Mouse (Mus musculus) lung, embryonic 14.5 days (tissue): ENCODE measurements around the gene Necab3. TPM values are rescaled to one million over a fixed set of nuclear protein-coding genes. Genes with fewer than 3 reads are reported as not detected.

Source experiments
- ATAC-seq: fragments of 200-750 bp; cut with Nextera tagmentation; 2 replicates; pipeline ENCODE4 v1.8.0; 2017; ENCODE audit warnings: mild to moderate bottlenecking, moderate TSS enrichment, moderate library complexity; ENCODE audit not compliant: insufficient read depth
- DNase-seq: peaks from one replicate; pipeline ENCODE4 v3.0.0-alpha.2; 2015
- H3K27ac ChIP-seq: fragments of 300-500 bp; sonication (generic); 2 replicates; pipeline ENCODE4 v1.5.1; 2014; ENCODE audit warnings: low read depth, mild to moderate bottlenecking, moderate library complexity
- H3K27me3 ChIP-seq: fragments of 300-500 bp; sonication (generic); 2 replicates; pipeline ENCODE4 v1.6.1; 2014; ENCODE audit warnings: low read length, control low read depth; ENCODE audit not compliant: insufficient read depth
- H3K36me3 ChIP-seq: fragments of 300-500 bp; sonication (generic); 2 replicates; pipeline ENCODE4 v1.6.1; 2014; ENCODE audit warnings: control low read depth; ENCODE audit not compliant: insufficient read depth
- H3K4me1 ChIP-seq: fragments of 300-500 bp; sonication (generic); 2 replicates; pipeline ENCODE4 v1.6.1; 2014; ENCODE audit warnings: antibody characterized with exemption, control low read depth; ENCODE audit not compliant: insufficient read depth
- H3K4me2 ChIP-seq: fragments of 300-500 bp; sonication (generic); 2 replicates; pipeline ENCODE4 v1.6.1; 2014; ENCODE audit warnings: mild to moderate bottlenecking
- H3K4me3 ChIP-seq: fragments of 300-500 bp; sonication (generic); 2 replicates; pipeline ENCODE4 v1.5.1; 2014; ENCODE audit warnings: low read depth, low read length
- H3K9ac ChIP-seq: fragments of 300-500 bp; sonication (generic); 2 replicates; pipeline ENCODE4 v1.6.1; 2014
- H3K9me3 ChIP-seq: fragments of 300-500 bp; sonication (generic); 2 replicates; pipeline ENCODE4 v1.6.1; 2016; ENCODE audit warnings: low read depth, low read length, control low read depth
- CTCF ChIP-seq: IDR thresholded peaks from 2 replicates; pipeline ENCODE4 v1.5.1; 2016; ENCODE audit warnings: antibody characterized with exemption, low read depth
- WGBS: fragments of 180-500 bp; shearing (Covaris S2); extraction: QIAGEN DNeasy Blood & Tissue Kit; methylation state at CpG from one replicate; pipeline ENCODE4 v1.1.7; 2014; 5-methylcytosine and 5-hydroxymethylcytosine counted together
- polyA plus RNA-seq: library from polyadenylated mRNA; unstranded; fragments of >200 nt; fragmentation: Nextera tagmentation; extraction: Ambion mirVana; gene quantifications from 2 replicates; pipeline ENCODE4 v1.2.1, GENCODE M21; 2014

Gene Necab3
- polyA plus RNA-seq, 1 experiment from 2014 or later = 2.6 TPM

DNA sequence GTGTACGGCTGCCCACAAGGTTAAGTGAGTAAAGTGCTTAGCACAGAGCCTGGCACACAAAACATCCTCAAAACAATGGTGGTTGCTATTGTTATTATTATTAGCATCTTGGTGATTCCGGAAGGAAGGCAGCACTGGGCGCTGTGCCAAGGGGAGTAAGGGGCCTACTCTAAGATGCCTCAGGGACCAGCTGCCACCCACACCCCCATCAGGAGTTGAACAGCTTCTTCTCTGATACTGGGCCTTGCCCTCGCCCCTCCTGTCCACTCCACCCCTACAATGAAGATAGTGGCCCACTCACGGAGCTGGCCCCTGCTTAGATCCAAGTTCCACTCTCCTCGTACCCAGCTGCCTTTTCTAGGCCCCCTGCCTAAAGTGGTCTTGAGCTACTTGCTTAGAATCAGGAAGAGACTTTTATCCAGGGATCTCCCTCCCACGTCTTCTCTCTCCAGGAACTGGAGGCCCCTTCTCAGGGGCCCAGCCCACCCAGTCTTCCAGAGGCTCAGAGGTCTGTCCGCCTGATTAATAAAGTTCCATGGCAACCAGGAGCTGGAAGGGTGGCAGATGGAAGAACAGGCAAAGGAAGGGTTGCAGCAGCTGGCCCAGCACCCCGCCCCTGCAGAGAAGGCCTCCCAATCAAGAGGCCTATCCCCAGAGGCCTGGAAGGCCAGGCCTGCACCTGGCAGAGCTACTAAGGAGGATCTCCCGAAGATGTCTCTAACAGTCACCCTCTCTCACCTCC, 9.8 kb upstream of the Necab3 start:
- DNase-seq (peak; percentile 82), ATAC-seq (peak; percentile 4; the same call in 1 of the 2 replicates)
- no peaks in the 10 kb centered on the region for H3K9me3 ChIP-seq
- peak overlapping the region; percentile 82 for H3K9ac ChIP-seq
- H3K4me1 ChIP-seq = peaks cover 22% of the 10 kb centered on the region
- no peak for TF ChIP-seq CTCF
- peaks cover 13% of the 10 kb centered on the region for H3K36me3 ChIP-seq
- peak overlapping the region; percentile 84 for H3K4me2 ChIP-seq
- 9% methylated on average over 10 of the region's 10 CpGs for WGBS
- H3K27me3 ChIP-seq = no peaks in the 10 kb centered on the region
- H3K4me3 ChIP-seq = peak overlapping the region; percentile 87
- peak overlapping the region; percentile 94 for H3K27ac ChIP-seq

DNA sequence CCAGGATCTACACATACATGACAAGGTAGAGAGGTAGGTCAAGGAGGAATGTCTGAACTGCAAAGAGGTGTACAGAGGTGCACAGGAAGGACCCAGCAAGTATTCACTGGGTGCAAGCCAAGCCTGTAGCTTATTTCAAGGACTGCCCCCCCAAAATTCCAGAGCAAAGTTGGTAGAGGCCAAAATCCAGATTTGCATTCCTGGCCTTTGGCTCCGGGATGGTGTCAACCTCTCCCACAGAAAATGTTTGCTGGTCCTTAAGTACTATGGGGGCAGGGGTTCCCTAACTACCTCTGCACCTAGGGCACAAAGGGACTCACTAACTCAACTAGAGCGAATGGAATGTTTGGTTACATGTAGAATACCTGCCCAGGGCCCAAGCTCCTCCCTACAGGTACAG, 9.1 kb upstream of the Necab3 start:
- Histone ChIP-seq H3K27ac (peak overlapping the region; percentile 94), H3K9ac (peak overlapping the region; percentile 82; the same call in 1 of the 2 replicates), H3K36me3 (peaks cover 20% of the 10 kb centered on the region), H3K4me3 (peak overlapping the region; percentile 87), H3K4me1 (peaks cover 22% of the 10 kb centered on the region), H3K4me2 (peak overlapping the region; percentile 84), H3K27me3 (no peaks in the 10 kb centered on the region), H3K9me3 (no peaks in the 10 kb centered on the region)
- DNase-seq (peak; percentile 42), ATAC-seq (no peak)
- no peak for TF ChIP-seq CTCF
- 45% methylated on average over 2 of the region's 2 CpGs for WGBS

DNA sequence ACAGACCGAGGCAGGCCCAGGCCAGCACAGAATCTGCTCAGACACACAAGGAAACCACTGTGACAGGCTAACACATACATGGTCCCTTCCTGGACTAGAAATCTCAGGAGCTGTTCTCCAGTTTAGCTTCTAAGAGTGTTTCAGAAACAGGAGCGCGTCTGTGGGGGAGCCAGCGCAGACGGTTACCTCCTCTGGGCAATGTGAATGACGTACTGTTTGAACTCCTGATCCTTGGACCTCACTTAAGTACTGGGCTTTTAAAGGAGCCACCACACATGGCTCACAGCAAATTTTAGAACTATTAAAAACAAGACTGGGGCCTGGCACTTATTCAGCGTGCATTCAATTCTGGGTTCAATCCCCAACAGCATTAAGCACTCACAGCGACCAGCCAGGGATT, 8.0 kb upstream of the Necab3 start:
- 45% methylated on average over 8 of the region's 8 CpGs for WGBS
- no peak for TF ChIP-seq CTCF
- ATAC-seq (no peak), DNase-seq (no peak)
- no peak overlapping the region for H3K4me3 ChIP-seq
- peaks cover 22% of the 10 kb centered on the region for H3K4me1 ChIP-seq
- H3K9me3 ChIP-seq = no peaks in the 10 kb centered on the region
- H3K27ac ChIP-seq = 0 out of 2 replicates have a peak overlapping the region, but pooled peaks have one; percentile 25
- no peaks in the 10 kb centered on the region for H3K27me3 ChIP-seq
- 0 out of 2 replicates have a peak overlapping the region, but pooled peaks have one; percentile 0 for H3K9ac ChIP-seq
- H3K36me3 ChIP-seq = peaks cover 26% of the 10 kb centered on the region
- H3K4me2 ChIP-seq = peak overlapping the region; percentile 20; the same call in 1 of the 2 replicates

DNA sequence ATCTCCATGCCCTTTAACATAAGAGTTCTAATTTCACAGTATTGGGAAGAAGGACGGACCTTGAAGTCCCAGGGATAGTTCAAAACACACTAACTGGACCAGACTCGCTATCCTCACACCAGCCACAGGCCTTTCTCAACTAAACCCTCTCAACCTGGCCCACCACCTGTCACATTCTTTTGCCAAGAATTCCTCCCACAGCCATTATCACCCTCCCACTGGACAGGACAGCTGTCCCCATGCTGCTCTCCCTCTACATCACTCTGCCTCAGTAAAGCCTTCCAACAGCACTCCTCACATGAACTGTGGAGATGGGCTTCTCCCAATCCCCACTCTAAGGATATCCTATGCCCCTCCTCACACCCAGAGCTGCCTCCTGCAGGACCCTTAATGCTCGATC, 6.9 kb upstream of the Necab3 start:
- WGBS = 66% methylated on average over 3 of the region's 3 CpGs
- H3K27me3 ChIP-seq = no peaks in the 10 kb centered on the region
- no peak for TF ChIP-seq CTCF
- H3K9ac ChIP-seq = no peak overlapping the region
- ATAC-seq = no peak
- no peak overlapping the region for H3K4me2 ChIP-seq
- no peak overlapping the region for H3K27ac ChIP-seq
- H3K4me3 ChIP-seq = no peak overlapping the region
- peaks cover 37% of the 10 kb centered on the region for H3K36me3 ChIP-seq
- DNase-seq = no peak
- H3K9me3 ChIP-seq = no peaks in the 10 kb centered on the region
- H3K4me1 ChIP-seq = peaks cover 19% of the 10 kb centered on the region

DNA sequence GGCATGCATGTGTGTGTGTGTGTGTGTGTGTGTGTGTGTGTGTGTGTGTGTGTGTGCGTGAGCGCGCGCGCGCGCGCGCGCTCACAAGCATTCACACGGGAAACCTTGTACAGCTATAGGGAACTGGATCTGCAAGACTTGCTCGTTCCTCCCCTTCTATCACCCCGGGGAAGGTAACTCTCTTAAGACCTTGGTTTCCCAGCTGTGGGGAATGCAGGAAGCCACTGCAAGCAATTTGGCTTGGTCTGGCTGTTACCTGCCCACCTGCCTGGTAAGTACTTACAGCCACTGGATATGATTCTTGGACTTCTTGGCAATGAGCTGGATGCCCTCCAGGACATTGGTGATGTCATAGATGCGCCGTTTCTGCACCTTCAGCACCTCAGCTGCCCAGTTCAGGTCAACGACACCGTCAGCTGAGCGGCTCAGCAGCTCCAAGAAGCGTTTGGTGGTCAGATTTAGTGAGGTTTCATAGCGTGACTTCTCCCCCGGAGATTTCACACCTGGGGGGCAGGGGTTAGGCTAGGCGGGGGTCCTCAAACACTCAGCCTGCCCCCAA, 5.0 kb upstream of the Necab3 start:
- Histone ChIP-seq H3K9ac (no peak overlapping the region), H3K4me3 (no peak overlapping the region), H3K4me1 (peaks cover 17% of the 10 kb centered on the region; the same call in 1 of the 2 replicates), H3K27ac (no peak overlapping the region), H3K36me3 (peaks cover 40% of the 10 kb centered on the region), H3K4me2 (no peak overlapping the region), H3K27me3 (no peaks in the 10 kb centered on the region), H3K9me3 (no peaks in the 10 kb centered on the region)
- TF ChIP-seq CTCF = no peak
- 81% methylated on average over 22 of the region's 22 CpGs for WGBS
- ATAC-seq (no peak), DNase-seq (no peak)

DNA sequence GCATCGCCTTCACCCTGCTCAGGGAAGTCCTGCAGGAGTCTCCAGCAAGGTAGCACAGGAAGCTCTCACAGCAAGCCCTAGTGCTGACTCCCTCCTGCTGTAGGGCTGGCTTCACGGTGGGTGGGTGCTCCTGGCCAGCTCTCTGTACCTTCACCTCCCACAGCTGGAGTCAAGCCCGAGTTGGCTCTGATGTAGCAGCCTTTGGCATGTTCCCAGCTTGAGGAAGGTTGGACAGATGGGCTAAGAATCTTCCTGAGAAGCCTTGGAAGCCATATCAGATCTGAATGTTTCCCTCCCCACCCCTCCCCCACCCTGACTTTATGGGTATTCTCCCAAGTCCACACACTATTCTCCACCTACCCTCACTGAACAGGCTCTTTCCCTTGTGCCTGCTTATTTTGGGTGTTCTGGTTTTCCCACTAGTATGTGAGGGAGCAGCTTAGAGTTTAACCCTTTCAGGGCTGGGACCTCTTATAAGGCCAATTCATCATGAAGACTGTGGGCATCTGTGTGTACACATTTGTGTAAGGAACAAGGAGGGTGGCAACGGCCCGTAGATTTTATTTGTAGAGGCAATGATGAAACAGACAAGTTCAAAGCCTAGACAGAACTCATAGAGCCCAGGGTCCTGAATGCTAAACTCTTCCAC, 1.4 kb downstream of the Necab3 start:
- no peak for TF ChIP-seq CTCF
- H3K36me3 ChIP-seq = peaks cover 18% of the 10 kb centered on the region
- no peaks in the 10 kb centered on the region for H3K9me3 ChIP-seq
- 0 out of 2 replicates have a peak, but pooled peaks have one; percentile 16 for ATAC-seq
- H3K27ac ChIP-seq = no peak overlapping the region
- no peak overlapping the region for H3K4me3 ChIP-seq
- H3K9ac ChIP-seq = no peak overlapping the region
- H3K4me2 ChIP-seq = no peak overlapping the region
- 42% methylated on average over 5 of the region's 5 CpGs for WGBS
- H3K4me1 ChIP-seq = peaks cover 18% of the 10 kb centered on the region; the same call in 1 of the 2 replicates
- H3K27me3 ChIP-seq = 0 out of 2 replicates have a peak, but pooled peaks cover under 1% of the 10 kb centered on the region
- DNase-seq = peak; percentile 53

DNA sequence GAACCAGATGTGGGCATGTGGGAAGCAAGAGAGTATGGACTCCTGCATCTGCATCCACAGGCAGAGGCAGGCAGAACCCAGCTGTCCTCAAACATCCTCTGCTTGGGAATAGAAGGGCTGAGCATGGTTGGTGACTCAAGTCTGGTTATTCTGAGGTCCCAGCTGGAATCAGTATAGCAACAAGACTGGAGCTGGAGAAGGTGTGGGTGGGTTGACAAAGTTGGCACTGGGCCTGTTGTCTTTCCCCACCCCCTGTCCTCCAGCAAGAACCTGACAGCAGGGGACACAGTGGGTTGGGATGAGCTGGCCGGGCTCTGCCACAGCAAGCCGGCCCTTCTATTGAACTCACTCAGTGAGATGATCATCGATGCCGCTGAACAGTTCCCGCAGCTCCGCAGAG, 3.5 kb downstream of the Necab3 start:
- Histone ChIP-seq H3K4me2 (no peak overlapping the region), H3K9ac (no peak overlapping the region), H3K4me1 (peaks cover 24% of the 10 kb centered on the region; the same call in 1 of the 2 replicates), H3K27me3 (peaks cover 21% of the 10 kb centered on the region), H3K27ac (no peak overlapping the region), H3K9me3 (no peaks in the 10 kb centered on the region), H3K36me3 (peaks cover under 1% of the 10 kb centered on the region; the same call in 1 of the 2 replicates), H3K4me3 (no peak overlapping the region)
- no peak for TF ChIP-seq CTCF
- WGBS = 75% methylated on average over 6 of the region's 6 CpGs
- DNase-seq (no peak), ATAC-seq (no peak)
